Comparison of ENCODE assay signal across 9 mouse cellular contexts in the genomic region with DNA sequence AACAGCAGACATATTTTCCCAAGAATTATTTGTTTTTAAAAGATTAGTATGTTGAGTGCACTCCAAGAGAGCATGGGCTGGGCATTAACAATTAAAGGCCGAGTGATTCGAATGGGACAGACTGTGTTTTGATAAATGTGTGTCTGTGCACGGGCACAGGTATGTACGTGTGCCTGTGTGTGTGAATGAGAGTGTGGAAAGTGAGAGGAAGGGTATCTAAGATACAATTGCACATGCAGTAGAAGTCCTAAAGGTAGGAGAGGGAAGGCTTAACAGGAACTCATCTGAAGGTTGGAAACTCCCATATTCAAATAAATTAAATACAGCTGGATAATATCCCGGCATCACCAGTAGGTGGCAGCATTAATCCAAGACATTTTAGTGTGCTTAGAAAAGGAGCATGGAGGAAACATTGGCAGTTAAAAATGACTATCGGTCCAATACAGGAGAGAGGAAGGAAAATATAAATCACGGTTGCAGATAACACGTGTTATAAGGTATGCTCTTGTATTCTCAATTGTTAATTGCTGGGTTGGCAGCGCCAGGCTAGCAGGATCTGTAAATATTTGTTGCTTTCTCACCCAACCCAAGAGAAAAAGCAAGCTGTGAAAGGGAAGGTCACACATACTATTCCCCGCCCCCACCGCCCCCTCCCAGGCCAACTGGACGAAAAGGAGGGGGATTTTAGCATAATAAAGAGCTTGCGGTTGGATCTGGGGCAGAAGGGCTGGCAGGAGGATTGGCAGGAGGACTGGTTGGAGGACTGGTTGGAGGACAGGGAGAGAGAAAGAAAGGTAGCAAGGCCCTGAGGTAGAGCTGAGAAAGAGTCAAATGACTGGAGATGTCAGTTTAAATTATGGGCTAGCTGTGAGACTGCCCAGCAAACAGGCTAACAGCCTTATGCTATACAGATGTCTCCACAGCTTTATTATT. TPM values are rescaled to one million over a fixed set of nuclear protein-coding genes. Genes with fewer than 3 reads are reported as not detected.
DNase-seq lines count a peak whose midpoint lies in the region; ATAC-seq and TF ChIP-seq lines count a peak whose summit lies in the region.
"Had no signal": no experiment of that assay in that cellular context is flagged by ENCODE, and none has a peak within 500 bp of the region (broad histone marks: within the 10 kb centered on the region; RNA-seq: fewer than 3 reads in every experiment).

No protein-coding gene starts in this region.

- no peak for ATAC-seq in embryonic facial prominence, embryonic 15.5 days (ENCODE audit: insufficient number of reproducible peaks, low FRiP score, low TSS enrichment, low read depth)
- ATAC-seq in heart, embryonic 16.5 days (replicated peaks; ENCODE audit: extremely low read depth, insufficient read depth, low FRiP score) = no peak
- ATAC-seq in kidney, postnatal 0 days (replicated peaks; ENCODE audit: low FRiP score, low read depth) = peak; percentile 57
- peak; percentile 72 for ATAC-seq in limb, embryonic 14.5 days (ENCODE audit: low FRiP score, low read depth)
- ATAC-seq in stomach, embryonic 16.5 days (ENCODE audit: insufficient read depth, low FRiP score) = 0 out of 2 replicates have a peak, but pooled peaks have one; percentile 44

- no peak for TF ChIP-seq POLR2A in limb, embryonic 14.5 days (IDR thresholded peaks at IDR 0.05; ENCODE audit: borderline replicate concordance, extremely low read depth, insufficient read depth, insufficient read length)

- peaks cover 4% of the 10 kb centered on the region; the same call in 1 of the 2 replicates for H3K4me1 ChIP-seq in embryonic facial prominence, embryonic 15.5 days
- H3K4me1 ChIP-seq in heart, embryonic 16.5 days (ENCODE audit: control insufficient read depth, insufficient read depth, low read length) = peaks cover 2% of the 10 kb centered on the region; the same call in 1 of the 2 replicates
- no peaks in the 10 kb centered on the region for H3K4me1 ChIP-seq in kidney, postnatal 0 days (replicated peaks; ENCODE audit: insufficient read depth, low read length)
- no peaks in the 10 kb centered on the region for H3K4me1 ChIP-seq in limb, embryonic 14.5 days (ENCODE audit: control insufficient read depth, insufficient read depth, low read length)
- H3K4me1 ChIP-seq in stomach, embryonic 16.5 days (ENCODE audit: control insufficient read depth, insufficient read depth, low read length) = peaks cover 5% of the 10 kb centered on the region

- H3K27ac ChIP-seq in embryonic facial prominence, embryonic 15.5 days (replicated peaks) = no peak overlapping the region
- no peak overlapping the region for H3K27ac ChIP-seq in heart, embryonic 16.5 days (ENCODE audit: low read length)
- no peak overlapping the region for H3K27ac ChIP-seq in kidney, postnatal 0 days
- H3K27ac ChIP-seq in limb, embryonic 14.5 days (replicated peaks; ENCODE audit: low read depth, low read length) = no peak overlapping the region
- no peak overlapping the region for H3K27ac ChIP-seq in stomach, embryonic 16.5 days (ENCODE audit: low read length)

- TF ChIP-seq CTCF in kidney, postnatal 0 days (IDR thresholded peaks at IDR 0.05; ENCODE audit: low read depth) = peak; percentile 84

- no peak overlapping the region; the same call in 1 of the 2 replicates for H3K4me3 ChIP-seq in embryonic facial prominence, embryonic 15.5 days (replicated peaks)
- H3K4me3 ChIP-seq in heart, embryonic 16.5 days (ENCODE audit: low read length) = peak overlapping the region; percentile 10; the same call in 1 of the 2 replicates
- H3K4me3 ChIP-seq in kidney, postnatal 0 days (replicated peaks; ENCODE audit: low read depth, low read length) = no peak overlapping the region
- H3K4me3 ChIP-seq in limb, embryonic 14.5 days (replicated peaks; ENCODE audit: low read length) = no peak overlapping the region
- H3K4me3 ChIP-seq in stomach, embryonic 16.5 days (replicated peaks; ENCODE audit: low read length) = no peak overlapping the region

- H3K27me3 ChIP-seq in embryonic facial prominence, embryonic 15.5 days = no peaks in the 10 kb centered on the region
- no peaks in the 10 kb centered on the region for H3K27me3 ChIP-seq in heart, embryonic 16.5 days (ENCODE audit: control insufficient read depth, insufficient read depth, low read length)
- no peaks in the 10 kb centered on the region for H3K27me3 ChIP-seq in kidney, postnatal 0 days (ENCODE audit: insufficient read depth, low read length)
- H3K27me3 ChIP-seq in limb, embryonic 14.5 days (ENCODE audit: control insufficient read depth, insufficient read depth, low read length) = no peaks in the 10 kb centered on the region
- no peaks in the 10 kb centered on the region for H3K27me3 ChIP-seq in stomach, embryonic 16.5 days (ENCODE audit: control insufficient read depth, insufficient read depth, low read length)

- peak; percentile 45 for DNase-seq in CD4-positive helper T cell, adult 2 months (ENCODE audit: low read depth, low spot score)
- peak; percentile 67 for DNase-seq in adrenal gland, postnatal 14 days
- peak; percentile 89 for DNase-seq in kidney, postnatal 0 days (ENCODE audit: low spot score)
- DNase-seq in limb, embryonic 14.5 days (ENCODE audit: low spot score) = peak; percentile 91
- peak; percentile 68 for DNase-seq in naive thymus-derived CD4-positive, alpha-beta T cell, adult 2 months (ENCODE audit: low read depth)

- H3K4me2 ChIP-seq in embryonic facial prominence, embryonic 15.5 days (replicated peaks) = peak overlapping the region; percentile 39
- peak overlapping the region; percentile 36 for H3K4me2 ChIP-seq in heart, embryonic 16.5 days (ENCODE audit: low read depth, low read length)
- peak overlapping the region; percentile 30 for H3K4me2 ChIP-seq in kidney, postnatal 0 days (ENCODE audit: low read length)
- peak overlapping the region; percentile 32 for H3K4me2 ChIP-seq in limb, embryonic 14.5 days (replicated peaks; ENCODE audit: low read depth, low read length, severe bottlenecking)
- peak overlapping the region; percentile 44 for H3K4me2 ChIP-seq in stomach, embryonic 16.5 days (ENCODE audit: low read depth, low read length)

- WGBS in embryonic facial prominence, embryonic 15.5 days = 21% methylated on average over 13 of the region's 13 CpGs
- 22% methylated on average over 13 of the region's 13 CpGs for WGBS in heart, embryonic 16.5 days
- 23% methylated on average over 13 of the region's 13 CpGs for WGBS in kidney, postnatal 0 days
- 22% methylated on average over 13 of the region's 13 CpGs for WGBS in limb, embryonic 14.5 days
- WGBS in stomach, embryonic 16.5 days = 23% methylated on average over 13 of the region's 13 CpGs

- H3K9ac ChIP-seq in embryonic facial prominence, embryonic 15.5 days = no peak overlapping the region
- peak overlapping the region; percentile 5; the same call in 1 of the 2 replicates for H3K9ac ChIP-seq in heart, embryonic 16.5 days (ENCODE audit: low read length)
- H3K9ac ChIP-seq in kidney, postnatal 0 days (ENCODE audit: low read depth, low read length) = no peak overlapping the region
- H3K9ac ChIP-seq in limb, embryonic 14.5 days (ENCODE audit: low read depth, low read length, severe bottlenecking) = no peak overlapping the region
- no peak overlapping the region for H3K9ac ChIP-seq in stomach, embryonic 16.5 days (ENCODE audit: low read length)

- no peaks in the 10 kb centered on the region for H3K9me3 ChIP-seq in embryonic facial prominence, embryonic 15.5 days (replicated peaks)
- H3K9me3 ChIP-seq in heart, embryonic 16.5 days (replicated peaks; ENCODE audit: control insufficient read depth, low read length) = no peaks in the 10 kb centered on the region
- H3K9me3 ChIP-seq in kidney, postnatal 0 days (replicated peaks; ENCODE audit: low read length) = no peaks in the 10 kb centered on the region
- no peaks in the 10 kb centered on the region for H3K9me3 ChIP-seq in limb, embryonic 14.5 days (ENCODE audit: control insufficient read depth, low read length)
- H3K9me3 ChIP-seq in stomach, embryonic 16.5 days (replicated peaks; ENCODE audit: control insufficient read depth, low read length) = no peaks in the 10 kb centered on the region

- H3K36me3 ChIP-seq in embryonic facial prominence, embryonic 15.5 days = no peaks in the 10 kb centered on the region
- no peaks in the 10 kb centered on the region for H3K36me3 ChIP-seq in heart, embryonic 16.5 days (ENCODE audit: control insufficient read depth, insufficient read depth)
- H3K36me3 ChIP-seq in kidney, postnatal 0 days (ENCODE audit: insufficient read depth, low read length) = no peaks in the 10 kb centered on the region
- H3K36me3 ChIP-seq in limb, embryonic 14.5 days (ENCODE audit: control insufficient read depth, insufficient read depth, low read length) = no peaks in the 10 kb centered on the region
- no peaks in the 10 kb centered on the region for H3K36me3 ChIP-seq in stomach, embryonic 16.5 days (ENCODE audit: control insufficient read depth, insufficient read depth, low read length)

RNA-seq across cellular contexts. Expression of gene Abcb5, which starts 35.6 kb away (rescaled TPM):
- total RNA-seq in adrenal gland, postnatal 14 days (2021) = 0.19 and 0.26 TPM in 2 replicates
- 0.04 TPM in 1 of 2 replicates, not detected in the other for polyA plus RNA-seq in embryonic facial prominence, embryonic 15.5 days (2015; fragmentation: Nextera tagmentation; extraction: Ambion mirVana)
- polyA plus RNA-seq in heart, embryonic 16.5 days (2015; fragmentation: Nextera tagmentation; extraction: Ambion mirVana) = 0.04 TPM in 1 of 2 replicates, not detected in the other
- polyA plus RNA-seq in kidney, postnatal 0 days (2015; fragmentation: Nextera tagmentation; extraction: Ambion mirVana) = not detected in 2 replicates
- 0.03 TPM in 1 of 2 replicates, not detected in the other for polyA plus RNA-seq in limb, embryonic 14.5 days (2012; rRNA removed)
- not detected in 2 replicates for polyA plus RNA-seq in limb, embryonic 14.5 days (2014; fragmentation: Nextera tagmentation; extraction: Ambion mirVana)
- polyA plus RNA-seq in stomach, embryonic 16.5 days (2015; fragmentation: Nextera tagmentation; extraction: Ambion mirVana) = not detected in 2 replicates
- polyA plus RNA-seq: cortical plate, adult 2 months had no signal

Comparison
In these comparisons a context has a peak if more than half of its experiments do, and no peak if none do; other contexts are left out.
1. ATAC-seq: peak in kidney, postnatal 0 days (single experiment), limb, embryonic 14.5 days (single experiment) and stomach, embryonic 16.5 days (single experiment); none in embryonic facial prominence, embryonic 15.5 days (single experiment) and heart, embryonic 16.5 days (single experiment).
2. Peak in every context shown above with its lines, with median percentiles within 50 percentile points of each other: DNase-seq and H3K4me2 ChIP-seq.